Comparison of ENCODE assay signal across 21 mouse cellular contexts in the genomic region with DNA sequence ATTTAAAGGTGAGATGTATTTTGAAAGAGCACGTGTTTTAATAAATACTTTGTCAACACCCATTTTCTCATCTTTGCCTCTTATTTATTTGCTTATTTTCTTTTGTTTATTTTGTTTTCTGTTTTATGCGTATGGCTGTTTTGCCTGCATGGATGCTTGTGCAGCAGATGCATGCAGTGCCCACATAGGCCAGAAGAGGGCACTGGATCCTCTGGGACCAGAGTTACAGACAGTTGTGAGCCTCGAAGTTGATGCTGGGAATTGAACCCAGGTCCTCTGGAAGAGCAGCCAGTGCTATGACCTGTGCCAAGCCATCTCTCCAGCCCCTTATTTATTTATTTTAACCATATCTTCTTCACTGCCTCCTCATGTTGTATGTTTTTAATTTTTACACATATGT. TPM values are rescaled to one million over a fixed set of nuclear protein-coding genes. Genes with fewer than 3 reads are reported as not detected.
DNase-seq lines count a peak whose midpoint lies in the region; ATAC-seq and TF ChIP-seq lines count a peak whose summit lies in the region.
"Had no signal": no experiment of that assay in that cellular context is flagged by ENCODE, and none has a peak within 500 bp of the region (broad histone marks: within the 10 kb centered on the region; RNA-seq: fewer than 3 reads in every experiment).

No protein-coding gene starts in this region.

- H3K36me3 ChIP-seq in liver, postnatal 0 days (replicated peaks; ENCODE audit: insufficient read depth, low read length) = no peaks in the 10 kb centered on the region
- no peaks in the 10 kb centered on the region for H3K36me3 ChIP-seq in liver, embryonic 12.5 days
- H3K36me3 ChIP-seq: liver, embryonic 15.5 days had no signal

- TF ChIP-seq EP300 in liver, postnatal 0 days (IDR thresholded peaks at IDR 0.05; ENCODE audit: low read depth) = no peak

- 72% methylated on average over 3 of the region's 3 CpGs for WGBS in liver, postnatal 0 days (ENCODE audit: insufficient replicate concordance)
- 55% methylated on average over 3 of the region's 3 CpGs for WGBS in liver, embryonic 12.5 days (ENCODE audit: insufficient replicate concordance)

- no peaks in the 10 kb centered on the region for H3K27me3 ChIP-seq in liver, postnatal 0 days (ENCODE audit: insufficient read depth, low read length)
- H3K27me3 ChIP-seq in liver, embryonic 12.5 days (replicated peaks) = no peaks in the 10 kb centered on the region
- H3K27me3 ChIP-seq: liver, embryonic 15.5 days had no signal

- H3K27ac ChIP-seq in gastrocnemius, adult 2 months = no peak overlapping the region
- H3K27ac ChIP-seq in liver, postnatal 0 days (ENCODE audit: low read depth) = no peak overlapping the region
- no peak overlapping the region for H3K27ac ChIP-seq in liver, embryonic 12.5 days
- H3K27ac ChIP-seq: liver, embryonic 15.5 days had no signal

- H3K9me3 ChIP-seq in liver, postnatal 0 days (ENCODE audit: low read length) = peaks cover 5% of the 10 kb centered on the region; the same call in 1 of the 2 replicates
- peaks cover 12% of the 10 kb centered on the region for H3K9me3 ChIP-seq in liver, embryonic 12.5 days (replicated peaks)
- H3K9me3 ChIP-seq: liver, embryonic 15.5 days had no signal

- no peak for DNase-seq in gastrocnemius, adult 2 months
- no peak for DNase-seq in gastrocnemius, postnatal 4 days (ENCODE audit: low spot score in 2 of 2)
- DNase-seq in liver, postnatal 0 days = no peak
- DNase-seq in B cell, adult 2 months = peak; percentile 13
- DNase-seq in ZHBTc4 (ENCODE audit: low read depth, low spot score) = peak; percentile 27
- no peak for DNase-seq in natural killer cell, adult 2 months (ENCODE audit: low spot score in 2 of 2)
- no peak for DNase-seq in embryo, embryonic 9.5 days (ENCODE audit: extremely low spot score)
- DNase-seq: cerebellum, adult 18-20 months; right cerebral cortex, postnatal 25 days had no signal

- H3K4me2 ChIP-seq in liver, postnatal 0 days (ENCODE audit: low read depth, low read length) = no peak overlapping the region
- H3K4me2 ChIP-seq in liver, embryonic 12.5 days = no peak overlapping the region
- H3K4me2 ChIP-seq: liver, embryonic 15.5 days had no signal

- no peaks in the 10 kb centered on the region for H3K4me1 ChIP-seq in liver, postnatal 0 days (ENCODE audit: insufficient read depth)
- H3K4me1 ChIP-seq in liver, embryonic 12.5 days = no peaks in the 10 kb centered on the region
- H3K4me1 ChIP-seq: liver, embryonic 15.5 days had no signal

- no peak for ATAC-seq in liver, postnatal 0 days
- no peak for ATAC-seq in liver, embryonic 12.5 days
- ATAC-seq: intestine, embryonic 16.5 days had no signal

- intact Hi-C loops in gastrocnemius, adult 2 months (cut with DNase I) = no loop called here

- H3K9ac ChIP-seq in liver, postnatal 0 days (replicated peaks) = no peak overlapping the region
- H3K9ac ChIP-seq in liver, embryonic 12.5 days = no peak overlapping the region
- H3K9ac ChIP-seq: liver, embryonic 15.5 days had no signal

- no peak overlapping the region for H3K4me3 ChIP-seq in gastrocnemius, adult 2 months
- H3K4me3 ChIP-seq in liver, postnatal 0 days (ENCODE audit: low read depth, low read length) = no peak overlapping the region
- no peak overlapping the region for H3K4me3 ChIP-seq in liver, embryonic 12.5 days
- H3K4me3 ChIP-seq: erythroblast, embryonic 14.5 days; liver, embryonic 15.5 days; myocyte had no signal

- TF ChIP-seq CTCF in gastrocnemius, adult 2 months (IDR thresholded peaks at IDR 0.05) = peak; percentile 29; the same call in 1 of the 2 replicates
- peak; percentile 46 for TF ChIP-seq CTCF in liver, postnatal 0 days (IDR thresholded peaks at IDR 0.05; ENCODE audit: low read depth)

RNA-seq across cellular contexts. Expression of a gene that starts 21.7 kb away (rescaled TPM):
- not detected for total RNA-seq in gastrocnemius, adult 2 months (2021)
- not detected for total RNA-seq in gastrocnemius, postnatal 4 days (2021)
- not detected in 2 replicates for polyA plus RNA-seq in liver, postnatal 0 days (2015; fragmentation: Nextera tagmentation; extraction: Ambion mirVana)
- not detected in 2 replicates for polyA plus RNA-seq in liver, embryonic 12.5 days (2016; fragmentation: Nextera tagmentation; extraction: Ambion mirVana)
- total RNA-seq: adrenal gland, postnatal 4 days; layer of hippocampus, adult 18-20 months; left cerebral cortex, postnatal 14 days had no signal
- polyA plus RNA-seq: C2C12; frontal cortex, adult 2 months; gonadal fat pad, adult 2 months; heart, postnatal 0 days; intestine, embryonic 16.5 days; liver, embryonic 15.5 days; myocyte had no signal

RNA-seq across cellular contexts. Expression of a gene that starts 24.2 kb away (rescaled TPM):
- not detected for total RNA-seq in gastrocnemius, adult 2 months (2021)
- total RNA-seq in gastrocnemius, postnatal 4 days (2021) = not detected
- polyA plus RNA-seq in liver, postnatal 0 days (2015; fragmentation: Nextera tagmentation; extraction: Ambion mirVana) = not detected in 2 replicates
- polyA plus RNA-seq in liver, embryonic 12.5 days (2016; fragmentation: Nextera tagmentation; extraction: Ambion mirVana) = not detected in 2 replicates
- total RNA-seq: adrenal gland, postnatal 4 days; layer of hippocampus, adult 18-20 months; left cerebral cortex, postnatal 14 days had no signal
- polyA plus RNA-seq: C2C12; erythroblast, embryonic 14.5 days; frontal cortex, adult 2 months; gonadal fat pad, adult 2 months; heart, postnatal 0 days; intestine, embryonic 16.5 days; liver, embryonic 15.5 days; myocyte had no signal

RNA-seq across cellular contexts. Expression of a gene that starts 24.4 kb away (rescaled TPM):
- 1 to 10 TPM; 3.6 to 4.0 TPM for total RNA-seq in gastrocnemius, adult 2 months (2021)
- total RNA-seq in gastrocnemius, postnatal 4 days (2021) = 10 to 100 TPM in 1 of 2 experiments, 1 to 10 TPM in 1; 9.1 to 11.9 TPM
- 1.5 and 1.6 TPM in 2 replicates for polyA plus RNA-seq in liver, postnatal 0 days (2015; fragmentation: Nextera tagmentation; extraction: Ambion mirVana)
- polyA plus RNA-seq in liver, embryonic 12.5 days (2016; fragmentation: Nextera tagmentation; extraction: Ambion mirVana) = 3.5 and 3.7 TPM in 2 replicates

RNA-seq across cellular contexts. Expression of a gene that starts 29.9 kb away (rescaled TPM):
- 1 to 10 TPM; 7.1 to 8.0 TPM for total RNA-seq in gastrocnemius, adult 2 months (2021)
- 10 to 100 TPM; 14.0 to 15.9 TPM for total RNA-seq in gastrocnemius, postnatal 4 days (2021)
- 1.4 and 1.5 TPM in 2 replicates for polyA plus RNA-seq in liver, postnatal 0 days (2015; fragmentation: Nextera tagmentation; extraction: Ambion mirVana)
- 5.5 TPM in 2 replicates for polyA plus RNA-seq in liver, embryonic 12.5 days (2016; fragmentation: Nextera tagmentation; extraction: Ambion mirVana)

RNA-seq across cellular contexts. Expression of a gene that starts 57.6 kb away (rescaled TPM):
- total RNA-seq in gastrocnemius, adult 2 months (2021) = not detected
- total RNA-seq in gastrocnemius, postnatal 4 days (2021) = under 1 TPM in 1 of 2 experiments, not detected in 1; 0.05 TPM
- 0.11 TPM in 1 of 2 replicates, not detected in the other for polyA plus RNA-seq in liver, postnatal 0 days (2015; fragmentation: Nextera tagmentation; extraction: Ambion mirVana)
- polyA plus RNA-seq in liver, embryonic 12.5 days (2016; fragmentation: Nextera tagmentation; extraction: Ambion mirVana) = not detected in 2 replicates
- polyA plus RNA-seq: C2C12; erythroblast, embryonic 14.5 days; frontal cortex, adult 2 months; gonadal fat pad, adult 2 months; heart, postnatal 0 days; intestine, embryonic 16.5 days; liver, embryonic 15.5 days; myocyte had no signal

Comparison
In these comparisons a context has a peak if more than half of its experiments do, and no peak if none do; other contexts are left out.
1. DNase-seq: peak in B cell, adult 2 months (2 of 2) and ZHBTc4 (single experiment); none in gastrocnemius, adult 2 months (single experiment), gastrocnemius, postnatal 4 days (0 of 2), liver, postnatal 0 days (single experiment), natural killer cell, adult 2 months (0 of 2) and embryo, embryonic 9.5 days (single experiment).